Mouse (Mus musculus): Measurements from ENCODE around the gene Galk1. TPM values are rescaled to one million over a fixed set of nuclear protein-coding genes. Genes with fewer than 3 reads are reported as not detected.

Galk1 gene
- polyA plus RNA-seq, 1 experiment from 2014 or later, result 166 TPM

- Histone ChIP-seq H3K27me3 (ENCODE audit: control insufficient read depth, insufficient read depth, low read length) (no peaks in the 10 kb centered on the region), H3K27ac (ENCODE audit: low read depth, low read length) (no peak overlapping the region), H3K4me3 (ENCODE audit: low read length) (no peak overlapping the region), H3K9ac (ENCODE audit: low read depth, low read length) (no peak overlapping the region), H3K4me1 (ENCODE audit: control insufficient read depth, insufficient read depth, low read length) (peaks cover 20% of the 10 kb centered on the region), H3K9me3 (ENCODE audit: control insufficient read depth, low read length) (no peaks in the 10 kb centered on the region), H3K4me2 (replicated peaks; ENCODE audit: low read depth, low read length) (no peak overlapping the region), H3K36me3 (ENCODE audit: control insufficient read depth, insufficient read depth, low read length) (no peaks in the 10 kb centered on the region)
- ATAC-seq (ENCODE audit: low FRiP score, low TSS enrichment), result no peak
- WGBS, result 48% methylated on average over 10 of the region's 10 CpGs
Observed at GRCm38 (mm10) chr11:116000607-116001006, 11.9 kb downstream of the Galk1 start.

- H3K4me2 ChIP-seq (replicated peaks; ENCODE audit: low read depth, low read length), result no peak overlapping the region
- ATAC-seq (ENCODE audit: low FRiP score, low TSS enrichment), result peak; percentile 32; the same call in 1 of the 2 replicates
- H3K4me1 ChIP-seq (ENCODE audit: control insufficient read depth, insufficient read depth, low read length), result peaks cover 10% of the 10 kb centered on the region; the same call in 1 of the 2 replicates
- 15% methylated on average over 14 of the region's 14 CpGs for WGBS
- no peak overlapping the region for H3K27ac ChIP-seq (ENCODE audit: low read depth, low read length)
- no peaks in the 10 kb centered on the region for H3K27me3 ChIP-seq (ENCODE audit: control insufficient read depth, insufficient read depth, low read length)
- no peak overlapping the region for H3K4me3 ChIP-seq (ENCODE audit: low read length)
- no peaks in the 10 kb centered on the region for H3K36me3 ChIP-seq (ENCODE audit: control insufficient read depth, insufficient read depth, low read length)
- no peak overlapping the region for H3K9ac ChIP-seq (ENCODE audit: low read depth, low read length)
- no peaks in the 10 kb centered on the region for H3K9me3 ChIP-seq (ENCODE audit: control insufficient read depth, low read length)
Observed at GRCm38 (mm10) chr11:115999538-116000143, 12.9 kb downstream of the Galk1 start.

- H3K27me3 ChIP-seq (ENCODE audit: control insufficient read depth, insufficient read depth, low read length), result no peaks in the 10 kb centered on the region
- ATAC-seq (ENCODE audit: low FRiP score, low TSS enrichment), result no peak
- WGBS, result 56% methylated on average over 7 of the region's 7 CpGs
- peaks cover 5% of the 10 kb centered on the region; the same call in 1 of the 2 replicates for H3K4me1 ChIP-seq (ENCODE audit: control insufficient read depth, insufficient read depth, low read length)
- no peaks in the 10 kb centered on the region for H3K9me3 ChIP-seq (ENCODE audit: control insufficient read depth, low read length)
- H3K4me2 ChIP-seq (replicated peaks; ENCODE audit: low read depth, low read length), result no peak overlapping the region
- H3K9ac ChIP-seq (ENCODE audit: low read depth, low read length), result no peak overlapping the region
- H3K4me3 ChIP-seq (ENCODE audit: low read length), result no peak overlapping the region
- no peak overlapping the region for H3K27ac ChIP-seq (ENCODE audit: low read depth, low read length)
- no peaks in the 10 kb centered on the region for H3K36me3 ChIP-seq (ENCODE audit: control insufficient read depth, insufficient read depth, low read length)
Observed at GRCm38 (mm10) chr11:115999027-115999426, 13.5 kb downstream of the Galk1 start.

DNA sequence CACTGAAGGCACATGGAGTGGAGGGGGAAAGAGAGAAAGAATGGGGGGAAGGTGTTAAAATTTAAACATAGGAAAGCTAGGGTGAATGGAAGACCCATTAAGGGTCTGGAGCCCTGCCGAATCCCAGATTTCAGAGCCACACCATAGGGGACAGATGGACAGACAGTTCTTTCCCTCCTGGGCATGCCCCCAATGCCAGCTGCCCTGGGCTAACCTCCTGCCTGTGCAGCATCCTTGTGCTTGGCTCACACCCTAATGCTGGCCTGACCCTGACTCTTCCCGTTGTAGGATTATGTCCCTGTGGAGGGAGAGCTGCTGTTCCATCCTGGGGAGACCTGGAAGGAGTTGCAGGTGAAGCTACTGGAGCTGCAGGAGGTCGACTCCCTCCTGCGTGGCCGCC, 14.9 kb downstream of the Galk1 start:
- ATAC-seq (ENCODE audit: low FRiP score, low TSS enrichment), result no peak
- no peak overlapping the region for H3K27ac ChIP-seq (ENCODE audit: low read depth, low read length)
- no peaks in the 10 kb centered on the region for H3K9me3 ChIP-seq (ENCODE audit: control insufficient read depth, low read length)
- no peak overlapping the region for H3K9ac ChIP-seq (ENCODE audit: low read depth, low read length)
- no peaks in the 10 kb centered on the region for H3K36me3 ChIP-seq (ENCODE audit: control insufficient read depth, insufficient read depth, low read length)
- no peaks in the 10 kb centered on the region for H3K27me3 ChIP-seq (ENCODE audit: control insufficient read depth, insufficient read depth, low read length)
- 0 out of 2 replicates have a peak, but pooled peaks cover 5% of the 10 kb centered on the region for H3K4me1 ChIP-seq (ENCODE audit: control insufficient read depth, insufficient read depth, low read length)
- WGBS, result 73% methylated on average over 5 of the region's 5 CpGs
- no peak overlapping the region for H3K4me3 ChIP-seq (ENCODE audit: low read length)
- H3K4me2 ChIP-seq (replicated peaks; ENCODE audit: low read depth, low read length), result no peak overlapping the region

DNA sequence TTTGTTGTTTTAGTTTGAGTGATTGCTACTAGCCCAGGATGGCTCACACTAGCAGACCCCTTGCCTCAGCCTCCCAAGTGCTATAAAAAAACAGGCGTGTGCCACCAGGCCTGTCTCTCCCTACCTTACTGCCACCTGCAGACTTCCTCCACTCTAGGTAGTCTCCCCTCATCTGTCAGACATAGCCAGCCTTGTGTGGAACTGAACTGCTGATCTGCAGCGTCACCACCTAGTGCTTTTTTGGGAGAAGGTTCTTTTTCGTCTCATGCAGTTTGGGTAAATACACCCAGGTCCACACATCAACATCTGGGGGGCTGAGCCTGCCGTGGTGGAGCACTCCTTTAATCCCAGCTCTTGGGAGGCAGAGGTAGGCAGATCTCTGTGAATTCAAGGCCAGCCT, 15.5 kb downstream of the Galk1 start:
- Histone ChIP-seq H3K27me3 (ENCODE audit: control insufficient read depth, insufficient read depth, low read length) (no peaks in the 10 kb centered on the region), H3K27ac (ENCODE audit: low read depth, low read length) (no peak overlapping the region), H3K36me3 (ENCODE audit: control insufficient read depth, insufficient read depth, low read length) (no peaks in the 10 kb centered on the region), H3K9ac (ENCODE audit: low read depth, low read length) (no peak overlapping the region), H3K4me3 (ENCODE audit: low read length) (no peak overlapping the region), H3K4me2 (replicated peaks; ENCODE audit: low read depth, low read length) (no peak overlapping the region), H3K9me3 (ENCODE audit: control insufficient read depth, low read length) (no peaks in the 10 kb centered on the region), H3K4me1 (ENCODE audit: control insufficient read depth, insufficient read depth, low read length) (0 out of 2 replicates have a peak, but pooled peaks cover 5% of the 10 kb centered on the region)
- no peak for ATAC-seq (ENCODE audit: low FRiP score, low TSS enrichment)
- WGBS, result 69% methylated on average over 4 of the region's 4 CpGs

DNA sequence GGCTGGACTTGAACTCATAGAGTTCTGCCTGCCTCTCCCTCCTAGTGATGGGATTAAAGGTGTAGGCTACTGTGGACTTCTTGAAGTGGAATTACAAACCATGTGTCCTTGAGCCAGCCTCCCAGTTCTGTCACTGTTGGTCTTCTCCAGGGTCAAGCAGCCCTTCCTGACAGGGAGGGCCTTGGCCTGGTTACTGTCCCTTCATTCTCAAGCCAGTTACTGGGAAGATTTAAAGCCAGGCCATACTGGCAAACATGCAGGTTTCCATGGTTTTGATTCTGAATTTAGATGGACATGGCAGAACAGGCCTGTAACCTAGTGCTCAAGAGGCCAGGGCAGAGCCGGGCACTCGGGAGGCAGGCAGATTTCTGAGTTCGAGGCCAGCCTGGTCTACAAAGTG, 17.3 kb downstream of the Galk1 start:
- Histone ChIP-seq H3K4me3 (ENCODE audit: low read length) (no peak overlapping the region), H3K27me3 (ENCODE audit: control insufficient read depth, insufficient read depth, low read length) (no peaks in the 10 kb centered on the region), H3K4me1 (ENCODE audit: control insufficient read depth, insufficient read depth, low read length) (0 out of 2 replicates have a peak, but pooled peaks cover 5% of the 10 kb centered on the region), H3K4me2 (replicated peaks; ENCODE audit: low read depth, low read length) (no peak overlapping the region), H3K9ac (ENCODE audit: low read depth, low read length) (no peak overlapping the region), H3K27ac (ENCODE audit: low read depth, low read length) (no peak overlapping the region), H3K9me3 (ENCODE audit: control insufficient read depth, low read length) (no peaks in the 10 kb centered on the region), H3K36me3 (ENCODE audit: control insufficient read depth, insufficient read depth, low read length) (no peaks in the 10 kb centered on the region)
- WGBS, result 90% methylated on average over 3 of the region's 3 CpGs
- ATAC-seq (ENCODE audit: low FRiP score, low TSS enrichment), result no peak

DNA sequence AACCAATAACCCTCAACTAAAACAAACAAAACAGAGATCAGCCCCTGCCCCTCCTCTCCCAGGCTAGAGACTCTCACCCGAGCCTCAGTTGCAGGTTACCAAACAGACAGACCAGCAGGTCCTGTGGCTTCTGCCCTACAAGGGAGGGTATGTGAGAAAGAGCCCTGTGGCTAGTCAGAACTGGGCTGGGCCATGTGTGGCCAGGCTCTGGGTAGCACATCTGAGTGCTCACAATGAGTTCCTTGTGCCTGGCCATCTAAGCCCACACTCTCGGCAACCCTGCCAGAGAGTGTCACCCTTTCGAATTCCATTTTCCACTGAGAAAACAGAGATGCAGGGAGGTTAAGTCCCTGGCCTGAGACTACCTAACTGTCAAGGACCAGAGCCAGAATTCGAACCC, 20.4 kb downstream of the Galk1 start:
- no peaks in the 10 kb centered on the region for H3K4me1 ChIP-seq (ENCODE audit: control insufficient read depth, insufficient read depth, low read length)
- H3K4me2 ChIP-seq (replicated peaks; ENCODE audit: low read depth, low read length), result no peak overlapping the region
- H3K36me3 ChIP-seq (ENCODE audit: control insufficient read depth, insufficient read depth, low read length), result no peaks in the 10 kb centered on the region
- ATAC-seq (ENCODE audit: low FRiP score, low TSS enrichment), result no peak
- WGBS, result 70% methylated on average over 4 of the region's 4 CpGs
- H3K27me3 ChIP-seq (ENCODE audit: control insufficient read depth, insufficient read depth, low read length), result no peaks in the 10 kb centered on the region
- H3K27ac ChIP-seq (ENCODE audit: low read depth, low read length), result no peak overlapping the region
- no peak overlapping the region for H3K9ac ChIP-seq (ENCODE audit: low read depth, low read length)
- no peak overlapping the region for H3K4me3 ChIP-seq (ENCODE audit: low read length)
- H3K9me3 ChIP-seq (ENCODE audit: control insufficient read depth, low read length), result no peaks in the 10 kb centered on the region

DNA sequence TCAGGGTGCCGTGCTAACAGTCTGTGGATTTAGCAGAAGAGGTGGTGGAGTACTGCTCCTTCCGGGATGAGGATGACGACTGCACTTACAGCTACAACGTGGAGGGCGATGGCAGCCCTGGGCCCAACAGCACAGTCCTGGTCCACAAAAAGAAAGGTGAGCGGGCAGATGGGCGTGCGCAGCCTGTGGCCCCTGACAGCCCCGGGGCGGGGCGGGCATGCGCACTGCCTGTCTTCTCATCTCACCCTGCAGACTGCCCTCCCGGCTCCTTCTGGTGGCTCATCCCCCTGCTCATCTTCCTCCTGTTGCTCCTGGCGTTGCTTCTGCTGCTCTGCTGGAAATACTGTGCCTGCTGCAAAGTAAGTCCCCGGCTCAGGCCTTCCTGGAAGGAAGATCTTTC, 22.8 kb downstream of the Galk1 start:
- Histone ChIP-seq H3K27ac (ENCODE audit: low read depth, low read length) (no peak overlapping the region), H3K36me3 (ENCODE audit: control insufficient read depth, insufficient read depth, low read length) (no peaks in the 10 kb centered on the region), H3K27me3 (ENCODE audit: control insufficient read depth, insufficient read depth, low read length) (no peaks in the 10 kb centered on the region), H3K4me2 (replicated peaks; ENCODE audit: low read depth, low read length) (peak overlapping the region; percentile 17; the same call in 1 of the 2 replicates), H3K4me1 (ENCODE audit: control insufficient read depth, insufficient read depth, low read length) (no peaks in the 10 kb centered on the region), H3K4me3 (ENCODE audit: low read length) (no peak overlapping the region), H3K9me3 (ENCODE audit: control insufficient read depth, low read length) (no peaks in the 10 kb centered on the region), H3K9ac (ENCODE audit: low read depth, low read length) (0 out of 2 replicates have a peak overlapping the region, but pooled peaks have one; percentile 13)
- no peak for ATAC-seq (ENCODE audit: low FRiP score, low TSS enrichment)
- WGBS, result 37% methylated on average over 15 of the region's 15 CpGs

DNA sequence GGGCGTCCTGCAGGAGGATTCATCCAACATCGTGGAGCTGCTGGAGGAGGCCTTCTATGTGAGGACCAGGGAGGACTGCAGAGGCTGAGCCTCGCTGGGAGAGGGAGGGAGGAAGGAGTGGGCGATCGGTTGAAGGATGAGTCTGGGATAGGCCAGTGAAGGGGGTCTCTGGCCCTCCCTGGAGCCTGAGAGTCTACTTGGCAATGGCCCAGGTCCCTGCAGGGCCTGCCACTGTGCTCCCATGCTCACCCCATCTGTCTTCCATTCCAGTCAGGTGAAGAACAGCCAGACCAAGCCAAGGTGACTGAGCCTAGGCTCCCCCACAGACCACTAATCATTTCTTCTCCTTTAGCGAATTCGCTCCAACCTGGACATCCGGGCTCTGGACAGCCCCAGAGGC, 29.2 kb downstream of the Galk1 start:
- H3K9ac ChIP-seq (ENCODE audit: low read depth, low read length), result no peak overlapping the region
- no peak for ATAC-seq (ENCODE audit: low FRiP score, low TSS enrichment)
- H3K4me1 ChIP-seq (ENCODE audit: control insufficient read depth, insufficient read depth, low read length), result no peaks in the 10 kb centered on the region
- H3K27ac ChIP-seq (ENCODE audit: low read depth, low read length), result no peak overlapping the region
- no peaks in the 10 kb centered on the region for H3K36me3 ChIP-seq (ENCODE audit: control insufficient read depth, insufficient read depth, low read length)
- H3K4me3 ChIP-seq (ENCODE audit: low read length), result no peak overlapping the region
- WGBS, result 83% methylated on average over 8 of the region's 8 CpGs
- no peaks in the 10 kb centered on the region for H3K27me3 ChIP-seq (ENCODE audit: control insufficient read depth, insufficient read depth, low read length)
- H3K4me2 ChIP-seq (replicated peaks; ENCODE audit: low read depth, low read length), result no peak overlapping the region
- no peaks in the 10 kb centered on the region for H3K9me3 ChIP-seq (ENCODE audit: control insufficient read depth, low read length)
